Mouse (Mus musculus) gastrocnemius, adult 2 months (tissue): Measurements from ENCODE around the gene 4933415A04Rik. TPM values are rescaled to one million over a fixed set of nuclear protein-coding genes. Genes with fewer than 3 reads are reported as not detected.

Experiments
- DNase-seq: peaks from one replicate; pipeline ENCODE4 v3.0.0; 2022
- H3K27ac ChIP-seq: fragments of 200-600 bp; 2 replicates; pipeline ENCODE4 v1.8.1; 2022; ENCODE audit warnings: mild to moderate bottlenecking
- H3K4me3 ChIP-seq: fragments of 200-600 bp; 2 replicates; pipeline ENCODE4 v1.8.1; 2022; ENCODE audit warnings: mild to moderate bottlenecking, moderate library complexity
- CTCF ChIP-seq: fragments of 200-600 bp; IDR thresholded peaks from 2 replicates; pipeline ENCODE4 v1.8.1; 2022; ENCODE audit warnings: antibody characterized with exemption, mild to moderate bottlenecking, moderate library complexity
- intact Hi-C: fragments of 180-260 bp; cut with DNase I; formaldehyde crosslinking; loops from one replicate; pipeline ENCODE4 v1.15.1; 2025
- total RNA-seq, 2 experiments: library from RNA; stranded (reverse); gene quantifications; 2 replicates each; pipeline ENCODE4 v1.2.3; 2021

The 4933415A04Rik gene
- total RNA-seq, 2 experiments from 2014 or later, result not detected

DNA sequence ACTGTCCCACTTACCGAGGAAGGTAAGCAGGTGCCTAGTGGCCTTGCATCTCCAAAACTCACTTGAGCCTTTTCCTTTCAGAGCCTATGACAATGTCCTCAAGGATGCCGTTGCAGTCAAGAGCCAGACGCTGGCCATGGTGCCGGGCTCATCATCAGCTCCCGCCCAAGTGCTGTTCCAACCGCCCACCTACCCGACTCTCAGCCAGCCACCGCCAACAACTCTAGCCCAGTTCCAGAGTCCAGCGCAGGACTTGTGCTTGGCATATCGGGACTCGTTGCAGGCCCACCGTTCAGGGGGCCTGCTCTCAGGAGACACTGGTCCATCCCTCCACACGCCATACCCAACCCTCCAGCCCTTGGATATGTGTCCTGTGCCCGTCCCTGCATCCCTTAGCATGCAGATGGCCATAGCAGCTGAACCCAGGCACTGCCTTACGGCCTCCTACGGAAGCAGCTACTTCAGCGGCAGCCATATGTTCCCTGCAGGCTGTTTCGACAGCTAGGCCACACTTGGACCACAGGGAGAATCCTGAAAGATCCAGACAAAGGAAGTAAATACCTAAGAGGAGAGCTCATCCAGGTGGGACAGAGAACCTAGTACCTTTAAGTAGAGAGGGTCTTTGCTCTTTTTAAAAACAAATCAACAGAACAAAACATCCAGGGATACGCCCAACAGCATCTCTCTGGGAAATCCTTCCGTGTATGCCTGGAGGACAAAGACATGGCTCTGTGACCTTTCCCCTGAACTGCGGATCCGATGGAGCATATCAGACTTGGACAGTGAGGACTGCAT lies 1.4 kb upstream of the 4933415A04Rik start:
- H3K27ac ChIP-seq, result no peak overlapping the region
- no peak for DNase-seq
- intact Hi-C loops, result loop anchor here (1.0 kb wide), 1 partner anchor 91 kb away; no protein-coding TSS in a partner anchor
- no peak overlapping the region for H3K4me3 ChIP-seq
- no peak for TF ChIP-seq CTCF

DNA sequence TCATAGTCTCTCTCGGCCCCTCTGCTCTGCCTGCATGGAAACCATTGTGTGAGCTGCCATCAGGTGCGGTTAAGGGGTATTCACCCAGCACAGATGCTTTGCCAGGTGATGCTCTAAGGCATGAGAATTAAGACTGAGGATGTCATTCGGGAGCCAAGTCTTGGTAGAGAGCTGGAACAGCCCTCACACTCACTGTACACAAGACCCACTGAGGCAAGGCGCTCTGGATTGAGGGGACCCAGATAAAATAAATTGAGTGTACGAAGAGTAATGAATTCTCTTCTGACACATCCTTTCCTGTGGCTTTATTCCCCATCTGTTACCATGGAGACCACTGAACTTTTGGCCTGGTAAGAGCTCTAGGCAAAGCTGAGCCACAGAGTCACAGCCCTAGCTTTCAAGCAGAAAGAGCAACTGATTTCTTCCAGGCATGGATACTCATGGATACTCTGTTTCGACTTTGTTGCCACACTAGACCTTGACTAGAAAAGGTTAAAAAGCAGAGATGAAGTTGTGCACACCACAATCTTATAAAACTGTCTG lies 2.8 kb downstream of the 4933415A04Rik start:
- DNase-seq, result no peak
- intact Hi-C loops, result no loop called here
- no peak for TF ChIP-seq CTCF
- no peak overlapping the region for H3K27ac ChIP-seq
- no peak overlapping the region for H3K4me3 ChIP-seq

DNA sequence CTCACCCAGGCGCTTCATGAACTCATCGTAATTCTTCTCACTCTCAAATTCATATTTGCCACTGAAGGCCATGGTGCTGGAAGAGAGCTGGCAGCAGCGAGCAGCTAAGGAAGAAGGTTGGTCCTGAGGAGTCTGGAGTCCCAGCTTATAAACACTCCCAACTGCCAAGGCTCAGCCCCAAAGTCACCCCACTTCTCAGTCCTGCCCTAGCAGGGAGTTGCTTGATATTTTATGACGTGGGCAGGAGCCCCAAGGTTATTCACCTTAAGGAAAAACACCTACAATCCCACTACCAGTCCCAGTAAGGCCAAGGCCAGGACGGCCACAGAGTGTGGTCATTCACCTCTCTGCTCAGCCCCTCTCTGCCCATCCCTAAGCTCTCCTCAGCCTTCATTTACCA lies 14.6 kb downstream of the 4933415A04Rik start, which contains the start of gene Fabp6:
TSS of gene Fabp6 (minus strand) at position 101 of the 400 bp plus-strand sequence.
- no peak for DNase-seq
- intact Hi-C loops, result no loop called here
- Histone ChIP-seq H3K27ac (no peak within 1 kb of the TSS), H3K4me3 (no peak within 1 kb of the TSS)
- TF ChIP-seq CTCF, result no peak

DNA sequence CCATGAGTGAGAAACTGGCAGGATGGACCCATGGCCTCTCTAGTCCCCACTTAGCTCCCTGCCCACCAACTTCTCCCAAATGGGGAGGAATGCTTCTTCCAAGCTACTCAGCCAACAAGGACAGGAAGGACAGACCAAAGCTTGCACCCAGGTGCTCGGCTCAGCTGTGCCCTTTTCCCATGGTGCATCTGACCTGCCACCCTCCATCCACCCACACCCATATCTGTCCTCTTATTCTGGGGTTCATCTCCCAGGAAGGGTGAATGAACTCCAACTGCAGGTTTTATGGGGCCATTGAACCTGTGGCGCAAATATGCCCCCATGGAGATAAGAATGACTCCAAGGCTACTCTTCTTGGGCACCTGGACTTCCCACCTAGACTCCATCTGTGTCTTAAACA lies 17.4 kb downstream of the 4933415A04Rik start:
- no peak overlapping the region for H3K4me3 ChIP-seq
- intact Hi-C loops, result no loop called here
- H3K27ac ChIP-seq, result no peak overlapping the region
- no peak for DNase-seq
- no peak for TF ChIP-seq CTCF

DNA sequence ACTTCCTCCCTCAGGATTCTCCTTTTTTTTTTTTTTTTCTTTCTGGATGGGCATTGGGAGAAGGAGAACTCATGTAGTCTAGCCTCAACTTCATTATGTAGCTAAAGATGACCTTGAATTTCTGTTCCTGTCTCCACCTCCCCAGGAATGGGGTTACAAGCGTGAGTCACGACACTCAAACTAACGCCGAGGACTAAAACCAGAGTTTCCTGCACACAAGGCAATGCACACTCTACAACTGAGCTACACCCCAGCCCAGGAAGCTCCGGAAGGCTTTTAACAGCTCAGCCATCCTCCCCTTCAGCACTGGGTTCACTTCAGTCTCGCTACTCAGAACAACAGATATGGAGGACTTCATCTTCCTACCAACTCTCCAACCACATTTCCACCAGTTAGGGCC lies 18.1 kb downstream of the 4933415A04Rik start:
- no peak overlapping the region for H3K27ac ChIP-seq
- intact Hi-C loops, result no loop called here
- DNase-seq, result no peak
- no peak for TF ChIP-seq CTCF
- H3K4me3 ChIP-seq, result no peak overlapping the region

DNA sequence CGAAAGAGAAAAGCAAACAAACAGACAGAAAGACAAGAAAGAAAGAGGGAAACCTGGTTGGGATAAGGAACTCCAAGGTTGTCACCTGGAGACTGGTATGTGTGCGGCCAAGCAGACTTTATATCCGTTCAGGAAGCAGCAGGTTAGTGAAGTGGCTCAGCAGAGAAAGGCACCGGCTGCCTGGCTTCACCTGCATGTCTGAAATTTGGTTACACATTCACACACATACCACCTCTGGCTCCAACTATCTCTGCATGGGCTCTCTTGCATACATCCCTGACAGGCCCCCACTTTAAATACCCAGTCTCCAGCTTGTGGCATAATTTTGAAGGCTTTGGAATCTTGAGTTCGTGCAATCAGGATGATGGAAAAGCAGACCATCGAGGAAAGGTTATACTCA lies 19.0 kb downstream of the 4933415A04Rik start:
- DNase-seq, result no peak
- TF ChIP-seq CTCF, result no peak

DNA sequence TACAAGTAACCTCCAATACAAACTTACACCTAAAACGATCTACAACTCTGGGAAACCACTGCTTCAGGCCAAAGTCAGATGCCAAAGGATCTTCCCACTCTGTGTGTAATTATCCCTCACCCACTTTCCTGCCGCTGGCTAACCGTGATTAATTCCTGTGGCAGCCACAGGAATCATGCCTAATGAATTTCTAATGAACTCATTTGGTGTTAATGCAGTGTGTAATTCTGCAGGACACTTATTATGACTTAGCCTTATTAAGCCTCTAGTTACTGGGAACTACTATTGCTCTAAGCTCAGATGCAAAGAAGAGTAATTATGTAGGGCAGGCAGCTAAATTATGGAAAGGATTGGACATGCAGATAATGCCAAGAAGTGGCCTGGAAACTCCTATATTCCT lies 21.6 kb downstream of the 4933415A04Rik start:
- TF ChIP-seq CTCF, result no peak
- no peak for DNase-seq
- Histone ChIP-seq H3K4me3 (no peak overlapping the region), H3K27ac (no peak overlapping the region)
- intact Hi-C loops, result no loop called here

More for the DNA sequence above, 19.0 kb downstream of the 4933415A04Rik start:
- intact Hi-C loops, result no loop called here
- no peak overlapping the region for H3K4me3 ChIP-seq
- H3K27ac ChIP-seq, result no peak overlapping the region

DNA sequence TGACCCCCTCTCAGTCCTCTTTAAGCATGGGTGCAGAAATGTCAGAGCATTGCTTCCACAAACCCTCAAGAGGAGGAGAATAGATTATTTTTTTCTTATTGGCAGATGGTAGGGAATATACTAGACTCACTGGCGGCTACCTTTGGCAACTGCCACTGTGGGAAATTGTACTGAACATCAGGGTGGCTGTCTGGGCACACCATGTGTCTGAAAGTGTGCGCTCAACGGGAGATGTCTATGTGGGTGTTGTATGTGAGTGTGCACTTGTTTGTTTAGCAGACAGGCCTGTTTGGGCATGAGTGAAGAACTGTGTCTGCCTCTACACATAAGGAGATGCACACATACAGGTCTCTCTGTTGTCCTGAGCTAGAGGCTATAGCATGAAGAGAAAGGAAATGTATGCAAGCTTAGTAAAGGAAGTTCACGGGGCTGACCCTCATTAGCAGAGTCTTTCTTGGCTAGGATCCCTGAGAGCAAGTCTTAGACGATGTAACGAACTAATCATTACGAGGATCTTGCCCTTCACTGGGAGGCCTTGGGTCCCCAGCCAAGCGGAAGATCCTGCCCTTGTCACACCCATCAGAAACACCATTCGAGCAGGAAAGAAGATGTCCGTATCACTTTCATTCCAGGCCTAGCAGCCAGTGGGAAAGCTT lies 23.3 kb downstream of the 4933415A04Rik start:
- TF ChIP-seq CTCF, result no peak

DNA sequence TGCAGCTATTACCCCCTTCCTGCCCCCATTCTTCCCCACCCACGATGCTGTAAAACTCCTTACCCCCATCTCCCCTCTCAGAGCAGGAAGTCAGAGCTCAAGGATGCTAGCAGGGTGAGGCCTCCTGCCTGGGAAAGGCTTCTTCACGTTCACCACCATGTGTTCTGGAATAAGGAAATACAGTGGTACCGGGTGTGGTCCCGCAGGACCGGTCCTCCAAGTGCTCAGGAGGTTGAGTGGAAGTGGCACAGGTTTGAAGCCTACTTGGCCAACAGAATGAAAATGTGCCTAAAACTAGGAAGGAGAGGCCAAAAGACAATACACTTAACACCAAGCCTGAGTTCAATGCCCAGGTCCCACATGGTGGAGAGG lies 23.8 kb downstream of the 4933415A04Rik start:
- no peak for DNase-seq
- H3K27ac ChIP-seq, result no peak overlapping the region
- intact Hi-C loops, result loop anchor here (10.0 kb wide), 1 partner anchor 116 kb away; no protein-coding TSS in a partner anchor
- no peak for TF ChIP-seq CTCF
- no peak overlapping the region for H3K4me3 ChIP-seq

More for the DNA sequence above, 23.3 kb downstream of the 4933415A04Rik start:
- no peak overlapping the region for H3K4me3 ChIP-seq
- no peak overlapping the region for H3K27ac ChIP-seq
- DNase-seq, result no peak
- intact Hi-C loops, result loop anchor here (10.0 kb wide), 1 partner anchor 115 kb away; no protein-coding TSS in a partner anchor

DNA sequence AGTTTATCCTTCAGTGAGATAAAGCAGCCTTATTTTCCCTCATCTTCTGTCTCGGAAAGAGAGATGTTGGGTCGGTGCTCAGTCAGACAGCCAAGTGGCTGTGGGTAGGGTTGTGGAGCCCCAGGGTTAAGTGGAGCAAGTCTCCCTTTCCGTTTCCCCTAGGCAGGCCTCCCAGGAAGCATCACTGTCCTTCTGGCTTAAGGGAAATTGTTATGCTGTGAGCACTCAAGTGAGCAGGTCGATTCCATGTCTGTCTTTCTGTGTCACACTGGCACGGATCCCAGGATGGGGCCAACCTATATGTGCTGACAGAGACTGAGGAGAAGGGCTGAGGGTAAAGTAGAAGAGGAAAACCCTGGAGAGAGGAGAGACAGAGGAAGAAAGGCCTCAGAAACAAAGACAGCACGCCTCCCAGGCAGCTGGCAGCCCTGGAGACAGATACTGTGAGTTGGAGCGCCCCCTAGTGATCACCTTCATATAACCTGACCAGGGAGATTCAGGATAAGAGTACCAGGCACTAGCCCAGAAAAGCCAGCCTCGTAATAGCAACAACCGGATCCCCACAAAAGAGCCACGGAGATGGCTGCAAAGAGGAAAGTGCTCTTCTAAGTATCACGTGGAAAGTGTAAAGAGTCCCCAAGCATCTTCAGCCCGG lies 26.1 kb downstream of the 4933415A04Rik start:
- TF ChIP-seq CTCF, result peak; percentile 72
- peak; percentile 74 for DNase-seq
- intact Hi-C loops, result loop anchor here (10.0 kb wide), 1 partner anchor 118 kb away; no protein-coding TSS in a partner anchor
- Histone ChIP-seq H3K4me3 (no peak overlapping the region), H3K27ac (no peak overlapping the region)

DNA sequence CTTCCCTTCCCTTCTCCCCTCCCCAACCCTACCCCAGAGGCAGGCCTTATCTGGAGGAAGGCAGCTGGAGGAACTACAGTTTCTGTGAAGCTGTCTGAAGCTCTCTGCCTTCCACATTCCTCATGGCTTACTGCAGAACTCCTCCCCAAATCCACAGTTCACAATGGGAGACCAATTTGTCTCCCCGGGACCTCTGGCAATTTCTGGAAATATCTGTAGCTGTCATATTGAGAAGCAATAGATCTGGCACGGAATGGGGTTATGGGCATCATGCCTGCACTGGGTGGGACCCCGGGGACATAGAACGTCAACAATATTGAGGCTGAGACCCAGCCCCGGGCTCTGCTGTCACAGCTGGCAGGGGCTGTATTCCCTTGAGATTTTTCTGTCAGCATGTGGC lies 31.1 kb downstream of the 4933415A04Rik start:
- no peak for TF ChIP-seq CTCF
- DNase-seq, result peak; percentile 26
- no peak overlapping the region for H3K27ac ChIP-seq
- H3K4me3 ChIP-seq, result no peak overlapping the region
- intact Hi-C loops, result loop anchor here (10.0 kb wide), 1 partner anchor 123 kb away; no protein-coding TSS in a partner anchor

DNA sequence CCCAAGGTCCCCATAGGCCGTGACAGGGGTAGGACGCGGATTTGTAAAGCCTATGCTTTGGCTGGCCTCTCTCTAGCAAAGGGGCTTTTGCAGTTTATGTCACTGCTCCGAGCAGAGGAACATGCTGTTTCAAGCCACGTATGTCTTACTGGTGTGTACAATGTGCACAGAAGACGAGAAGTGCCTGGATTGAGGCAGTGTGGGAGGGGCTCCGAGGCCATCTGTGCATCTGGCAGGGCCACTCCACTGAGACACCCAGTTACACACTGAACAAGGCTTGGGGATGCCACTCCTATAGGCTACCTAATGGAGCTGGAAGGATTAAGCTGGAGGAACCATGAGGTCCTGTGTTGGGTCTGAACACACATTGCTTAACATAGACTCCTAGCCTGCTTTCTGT lies 31.6 kb downstream of the 4933415A04Rik start:
- Histone ChIP-seq H3K27ac (no peak overlapping the region), H3K4me3 (no peak overlapping the region)
- intact Hi-C loops, result loop anchor here (10.0 kb wide), 1 partner anchor 124 kb away; no protein-coding TSS in a partner anchor
- no peak for TF ChIP-seq CTCF
- no peak for DNase-seq
